In genomic region chr17:44105287-44106138, GRCm38 (mm10) we compare ENCODE assay signal across 8 mouse cellular contexts. TPM values are rescaled to one million over a fixed set of nuclear protein-coding genes. Genes with fewer than 3 reads are reported as not detected.
A peak's percentile ranks its signal among the peaks of the same experiment; 100 is the strongest.
DNase-seq lines count a peak whose midpoint lies in the region; ATAC-seq and TF ChIP-seq lines count a peak whose summit lies in the region.

Enpp4 (minus strand) TSS chr17:44105809.

- no peaks in the 10 kb centered on the region for H3K36me3 ChIP-seq in kidney, embryonic 14.5 days (ENCODE audit: control insufficient read depth, insufficient read depth, low read length)
- H3K36me3 ChIP-seq in limb, embryonic 15.5 days, result no peaks in the 10 kb centered on the region
- H3K36me3 ChIP-seq in midbrain, postnatal 0 days (ENCODE audit: insufficient read depth, low read length), result no peaks in the 10 kb centered on the region

- peak; percentile 51; the same call in 1 of the 2 replicates for TF ChIP-seq POLR2A in embryonic fibroblast, embryonic 13.5 days (IDR thresholded peaks at IDR 0.05; ENCODE audit: low read depth, low read length)

- H3K27ac ChIP-seq in embryonic fibroblast, embryonic 13.5 days (ENCODE audit: insufficient read depth, low read length), result no peak within 1 kb of the TSS
- no peak within 1 kb of the TSS for H3K27ac ChIP-seq in kidney, embryonic 14.5 days (ENCODE audit: low read depth, low read length)
- H3K27ac ChIP-seq in limb, embryonic 15.5 days, result no peak within 1 kb of the TSS
- H3K27ac ChIP-seq in midbrain, postnatal 0 days (ENCODE audit: low read depth, low read length), result no peak within 1 kb of the TSS

- H3K4me1 ChIP-seq in embryonic fibroblast, embryonic 13.5 days (ENCODE audit: control insufficient read depth, insufficient read depth, low read length), result 0 out of 2 replicates have a peak, but pooled peaks cover 2% of the 10 kb centered on the region
- no peaks in the 10 kb centered on the region for H3K4me1 ChIP-seq in kidney, embryonic 14.5 days (ENCODE audit: control insufficient read depth, insufficient read depth, low read length)
- peaks cover 7% of the 10 kb centered on the region for H3K4me1 ChIP-seq in limb, embryonic 15.5 days
- peaks cover 8% of the 10 kb centered on the region for H3K4me1 ChIP-seq in midbrain, postnatal 0 days (ENCODE audit: insufficient read depth, low read length)

- WGBS in kidney, embryonic 14.5 days, result under 1% methylated on average over 69 of the region's 76 CpGs
- WGBS in limb, embryonic 15.5 days, result under 1% methylated on average over 68 of the region's 76 CpGs
- WGBS in midbrain, postnatal 0 days, result under 1% methylated on average over 59 of the region's 76 CpGs

- no peak for TF ChIP-seq CTCF in embryonic fibroblast, embryonic 13.5 days (IDR thresholded peaks at IDR 0.05; ENCODE audit: borderline replicate concordance, insufficient read depth, low read length)
- no peak for TF ChIP-seq CTCF in midbrain, postnatal 0 days (IDR thresholded peaks at IDR 0.05)

- H3K9me3 ChIP-seq in kidney, embryonic 14.5 days (ENCODE audit: control insufficient read depth, low read length), result no peaks in the 10 kb centered on the region
- H3K9me3 ChIP-seq in limb, embryonic 15.5 days, result no peaks in the 10 kb centered on the region
- no peaks in the 10 kb centered on the region for H3K9me3 ChIP-seq in midbrain, postnatal 0 days (ENCODE audit: low read length)

- H3K9ac ChIP-seq in kidney, embryonic 14.5 days (ENCODE audit: low read depth, low read length), result peak within 1 kb of the TSS; percentile 59
- H3K9ac ChIP-seq in limb, embryonic 15.5 days, result peak within 1 kb of the TSS; percentile 60
- peak within 1 kb of the TSS; percentile 70 for H3K9ac ChIP-seq in midbrain, postnatal 0 days (replicated peaks; ENCODE audit: low read length, poor library complexity, severe bottlenecking)

- H3K27me3 ChIP-seq in kidney, embryonic 14.5 days (ENCODE audit: control insufficient read depth, insufficient read depth, low read length), result no peaks in the 10 kb centered on the region
- H3K27me3 ChIP-seq in limb, embryonic 15.5 days, result no peaks in the 10 kb centered on the region
- H3K27me3 ChIP-seq in midbrain, postnatal 0 days (ENCODE audit: insufficient read depth, low read length), result no peaks in the 10 kb centered on the region

- peak; percentile 75 to 79 for DNase-seq in B cell, adult 2 months
- peak; percentile 96 for DNase-seq in brain, adult 2 months (ENCODE audit: low read depth, low spot score)
- DNase-seq in heart, adult 9 months (ENCODE audit: low spot score in 2 of 2), result peak; percentile 88 to 95
- DNase-seq in midbrain, postnatal 0 days (ENCODE audit: low spot score), result peak; percentile 84
- DNase-seq in spleen, postnatal 10 days (ENCODE audit: low spot score in 2 of 2), result peak; percentile 77 to 86

- H3K4me3 ChIP-seq in embryonic fibroblast, embryonic 13.5 days (ENCODE audit: insufficient read depth, low read length), result peak within 1 kb of the TSS; percentile 54
- H3K4me3 ChIP-seq in kidney, embryonic 14.5 days (ENCODE audit: low read length), result peak within 1 kb of the TSS; percentile 67
- H3K4me3 ChIP-seq in limb, embryonic 15.5 days, result peak within 1 kb of the TSS; percentile 69
- H3K4me3 ChIP-seq in midbrain, postnatal 0 days (ENCODE audit: low read depth, low read length), result peak within 1 kb of the TSS; percentile 77

- H3K4me2 ChIP-seq in kidney, embryonic 14.5 days (replicated peaks; ENCODE audit: low read depth, low read length), result peak within 1 kb of the TSS; percentile 87
- H3K4me2 ChIP-seq in limb, embryonic 15.5 days, result peak within 1 kb of the TSS; percentile 92
- H3K4me2 ChIP-seq in midbrain, postnatal 0 days (ENCODE audit: low read depth, low read length, poor library complexity, severe bottlenecking), result peak within 1 kb of the TSS; percentile 89

- peak; percentile 97 for ATAC-seq in kidney, embryonic 14.5 days (ENCODE audit: low FRiP score, low TSS enrichment)
- ATAC-seq in limb, embryonic 15.5 days (ENCODE audit: insufficient number of reproducible peaks, low FRiP score, low TSS enrichment, low read depth), result peak; percentile 91
- peak; percentile 99 for ATAC-seq in midbrain, postnatal 0 days (ENCODE audit: low FRiP score)

RNA-seq across cellular contexts. Expression of gene Enpp4, which starts in this region (rescaled TPM):
- 5.1 and 8.6 TPM in 2 replicates for polyA plus RNA-seq in embryonic fibroblast, embryonic 13.5 days (2011; ENCODE audit: insufficient read length, low read depth, missing spikeins)
- polyA plus RNA-seq in kidney, embryonic 14.5 days (2014; fragmentation: Nextera tagmentation; extraction: Ambion mirVana), result 3.0 and 5.4 TPM in 2 replicates
- polyA plus RNA-seq in limb, embryonic 15.5 days (2015; fragmentation: Nextera tagmentation; extraction: Ambion mirVana), result 3.4 and 3.7 TPM in 2 replicates
- 6.1 and 6.7 TPM in 2 replicates for total RNA-seq in midbrain, postnatal 0 days (2014; rRNA removed)
- 6.2 and 6.3 TPM in 2 replicates for polyA plus RNA-seq in midbrain, postnatal 0 days (2015; fragmentation: Nextera tagmentation; extraction: Ambion mirVana)
